Mouse (Mus musculus): ENCODE measurements around the gene Myo1d.

Myo1d gene

DNA sequence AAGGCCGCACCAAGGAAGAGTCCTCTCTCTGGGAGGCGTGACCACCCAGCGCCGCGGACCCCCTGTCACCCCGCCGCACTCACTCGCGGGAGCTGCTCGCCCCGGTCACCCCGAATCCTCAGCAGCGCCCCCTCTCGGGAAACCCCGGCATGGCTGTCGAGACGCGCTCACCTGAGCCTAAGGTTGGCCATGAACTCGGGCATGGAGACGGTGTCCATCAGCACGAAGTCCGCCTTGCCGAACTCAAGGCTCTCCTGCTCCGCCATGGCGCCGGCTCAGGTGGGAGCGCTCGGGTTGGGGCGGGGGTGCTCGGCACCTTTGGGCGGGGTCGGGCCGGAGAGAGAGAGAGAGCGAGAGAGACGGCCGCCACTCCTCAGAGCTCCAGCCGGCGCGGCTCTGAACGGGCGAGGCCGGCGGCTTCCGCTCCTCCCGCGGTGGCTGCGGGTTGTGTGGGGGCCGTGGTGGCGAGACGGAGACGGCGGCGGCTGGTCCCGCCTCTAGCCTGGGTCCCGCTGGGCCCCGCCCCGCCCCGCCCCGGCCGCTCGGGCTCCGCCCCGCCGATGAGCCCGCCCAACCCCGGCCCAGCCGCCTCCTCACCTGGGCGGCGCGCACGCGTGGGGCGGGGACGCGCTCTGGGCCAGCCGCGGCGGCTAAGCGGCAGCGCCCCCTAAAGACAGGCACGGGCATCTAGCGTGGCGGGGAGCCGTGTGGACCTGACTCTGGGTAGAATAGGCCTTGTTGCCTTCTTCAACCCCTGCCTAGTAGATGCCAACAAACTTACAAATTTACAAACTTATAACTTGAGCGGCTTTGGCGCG is at the start of gene Myo1d:
Gene Myo1d, minus strand, starts transcription at position 499 of the 818 bp plus-strand sequence.
- peak; percentile 82 to 85 for DNase-seq (ENCODE audit: low spot score in 2 of 2)

DNA sequence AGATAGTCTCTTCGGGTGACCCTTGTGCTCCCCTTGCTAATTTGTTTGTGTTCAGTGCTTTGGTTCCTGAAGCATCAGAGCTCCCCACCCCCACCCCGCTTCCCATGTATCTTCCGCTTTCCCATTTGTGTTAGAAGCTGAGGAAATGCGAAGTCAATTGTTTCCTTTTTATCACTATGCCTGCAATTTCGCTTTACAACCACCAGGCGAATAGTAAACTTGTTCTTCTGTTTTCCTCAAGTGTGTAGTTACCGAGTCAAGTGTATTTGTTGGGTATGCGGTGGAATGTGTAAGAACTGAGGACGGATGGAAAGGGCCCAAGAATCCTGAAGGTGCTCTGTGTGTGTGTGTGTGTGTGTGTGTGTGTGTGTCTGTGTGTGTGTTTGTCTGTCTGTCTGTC is 42.0 kb upstream of the Myo1d start:
- DNase-seq (ENCODE audit: low spot score in 2 of 2), result no peak

DNA sequence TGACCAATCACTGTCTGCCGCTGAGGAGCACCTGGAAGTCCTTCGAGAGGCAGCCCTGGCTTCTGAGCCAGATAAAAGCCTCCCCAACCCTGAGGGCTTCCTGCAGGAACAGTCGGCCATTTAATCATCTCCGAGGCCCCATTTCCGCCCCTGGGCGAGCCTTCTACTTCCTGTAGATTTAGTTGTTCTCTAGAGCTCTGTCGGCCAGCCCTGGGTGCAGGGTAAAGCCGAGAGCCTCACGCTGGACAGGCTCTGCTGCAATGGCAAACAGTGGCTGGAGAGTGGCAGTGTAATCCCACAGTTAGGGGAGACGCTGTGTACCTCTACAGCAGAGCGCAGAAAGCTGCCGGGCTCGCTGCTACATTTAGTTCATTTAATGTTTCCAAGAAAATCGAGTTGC is 41.5 kb upstream of the Myo1d start:
- DNase-seq (ENCODE audit: low spot score in 2 of 2), result peak; percentile 40 to 46

DNA sequence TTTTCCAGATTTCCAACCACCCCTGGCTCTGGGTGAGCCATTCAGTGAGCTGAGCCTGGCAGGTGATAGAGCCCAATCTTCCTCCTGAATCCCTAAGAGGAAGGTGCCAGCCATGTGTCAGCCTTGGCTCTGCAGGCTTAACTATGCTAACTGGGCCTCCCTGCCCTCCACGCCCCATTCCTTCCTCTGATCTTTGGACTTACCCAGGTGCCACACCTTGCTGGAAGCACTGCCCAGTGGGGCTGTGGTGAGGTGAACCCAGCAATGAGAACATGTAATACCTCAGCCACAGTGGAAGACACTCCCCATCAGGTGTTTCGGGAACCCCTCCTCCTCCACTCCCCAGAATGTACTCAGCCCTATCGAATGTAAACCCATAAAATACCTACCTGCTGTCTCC is 40.3 kb upstream of the Myo1d start:
- no peak for DNase-seq (ENCODE audit: low spot score in 2 of 2)

DNA sequence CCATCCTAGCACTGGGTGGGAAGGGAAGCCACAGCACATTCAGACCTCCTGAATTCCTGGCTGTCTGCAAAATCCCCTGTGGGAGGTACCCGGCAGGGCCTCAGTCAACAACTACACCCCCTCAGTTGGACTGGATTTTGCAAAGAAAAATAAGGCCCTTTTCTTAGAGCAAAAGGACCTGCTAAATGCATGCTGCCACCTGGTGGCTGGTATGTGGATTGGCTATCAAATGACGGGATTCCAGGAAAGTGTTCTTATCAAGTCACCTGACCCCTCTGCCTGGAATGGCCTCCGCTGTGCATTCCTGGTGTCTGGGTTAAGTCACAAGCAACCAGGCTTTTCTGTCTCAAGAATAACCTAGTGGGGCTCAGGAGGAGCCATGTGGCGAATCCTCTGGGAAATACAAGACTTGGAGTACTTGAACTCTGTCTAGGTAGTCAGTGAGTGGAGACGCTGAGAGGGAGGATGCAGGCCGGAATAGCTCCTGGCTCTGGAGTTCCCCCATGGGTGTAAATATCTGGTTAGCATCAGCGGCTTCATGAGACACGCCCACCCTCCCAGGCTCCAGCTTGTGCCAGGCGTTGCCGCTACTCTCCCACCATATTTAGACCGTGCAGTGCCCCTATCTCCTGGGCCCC is 38.4 kb upstream of the Myo1d start:
- DNase-seq (ENCODE audit: low spot score in 2 of 2), result peak; percentile 61 to 71

DNA sequence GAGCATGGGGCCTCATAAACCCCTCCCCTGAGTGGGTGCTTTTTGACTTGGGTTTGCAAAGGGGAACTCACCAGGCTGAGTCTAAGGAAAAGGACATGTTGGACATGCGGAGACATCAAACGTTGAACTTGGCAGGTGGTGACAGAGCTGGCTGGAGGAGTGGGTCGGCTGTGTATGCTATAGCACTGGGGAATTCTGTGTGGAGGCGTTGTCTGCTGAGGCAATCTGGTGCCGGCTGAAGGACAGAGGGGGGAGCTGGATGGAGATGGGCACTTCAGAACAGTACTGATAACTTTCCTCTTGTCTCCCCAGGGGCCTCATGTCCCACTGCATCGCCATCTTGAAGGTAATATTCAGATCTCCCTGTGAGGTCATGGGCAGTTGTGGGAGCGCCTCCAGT is 35.5 kb upstream of the Myo1d start:
- DNase-seq (ENCODE audit: low spot score in 2 of 2), result no peak

DNA sequence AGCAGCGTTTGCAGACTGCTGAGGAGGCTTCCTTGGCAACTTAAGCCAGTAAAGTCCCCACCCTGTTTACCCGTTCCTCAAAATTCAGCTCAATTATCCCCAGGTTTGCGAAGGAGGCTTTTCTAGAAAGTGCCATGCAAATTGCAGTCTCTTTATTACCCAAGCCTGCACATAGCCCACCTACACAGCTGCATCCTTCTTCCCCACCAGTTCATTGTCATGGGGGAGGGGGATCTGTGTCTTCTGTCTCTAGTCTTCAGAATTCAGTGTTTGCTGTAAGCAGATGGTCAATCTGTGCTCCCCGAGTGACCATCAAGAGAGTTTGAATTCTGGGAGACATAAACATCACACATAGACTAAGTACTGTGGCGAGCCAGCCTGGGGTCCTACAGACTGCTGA is 31.3 kb upstream of the Myo1d start:
- no peak for DNase-seq (ENCODE audit: low spot score in 2 of 2)

DNA sequence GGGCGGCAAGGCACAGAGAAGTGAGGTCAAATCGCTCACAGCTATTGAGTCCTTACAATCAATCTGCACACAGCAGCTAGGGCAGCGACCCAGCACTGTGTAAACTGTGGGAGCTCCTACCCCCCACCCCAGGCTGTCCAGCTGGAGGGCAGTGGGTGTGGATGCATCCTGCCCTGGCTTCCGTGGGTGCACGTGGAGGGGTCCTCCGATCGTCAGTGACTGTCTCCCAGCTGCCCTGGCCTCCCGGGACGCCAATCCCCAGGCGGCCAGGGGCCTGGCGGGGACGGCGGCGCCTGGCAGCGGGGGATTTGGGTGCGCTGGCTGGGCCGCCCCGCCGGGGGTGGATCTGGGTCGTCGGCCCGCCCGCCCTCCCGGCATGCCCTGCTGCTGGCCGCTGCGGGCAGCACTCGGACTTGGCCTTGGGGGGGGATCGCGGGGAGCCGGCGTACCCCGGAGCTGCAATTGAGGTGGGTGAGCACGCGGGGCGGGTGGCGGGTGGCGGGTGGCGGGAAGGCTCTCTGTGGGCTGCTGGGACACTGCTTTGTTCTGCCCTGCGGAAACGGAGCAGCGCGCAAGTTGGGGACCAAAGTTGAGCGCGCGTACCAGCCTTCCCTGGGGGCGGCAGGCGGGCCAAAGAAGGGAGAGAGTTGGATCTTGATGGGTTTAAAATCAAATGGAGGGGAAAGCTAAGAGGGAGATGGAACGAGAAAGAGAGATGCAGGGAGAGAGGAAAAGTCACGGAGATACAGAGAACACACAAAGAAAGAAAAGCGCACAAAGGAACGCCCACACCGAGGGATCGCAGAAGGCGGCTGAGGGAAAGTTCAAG is 30.4 kb upstream of the Myo1d start, which contains the start of gene Tmem98:
Gene Tmem98, plus strand, starts transcription at position 183 of the 829 bp plus-strand sequence.
- peak in 1 of 2 experiments; percentile 12 for DNase-seq (ENCODE audit: low spot score in 2 of 2)

DNA sequence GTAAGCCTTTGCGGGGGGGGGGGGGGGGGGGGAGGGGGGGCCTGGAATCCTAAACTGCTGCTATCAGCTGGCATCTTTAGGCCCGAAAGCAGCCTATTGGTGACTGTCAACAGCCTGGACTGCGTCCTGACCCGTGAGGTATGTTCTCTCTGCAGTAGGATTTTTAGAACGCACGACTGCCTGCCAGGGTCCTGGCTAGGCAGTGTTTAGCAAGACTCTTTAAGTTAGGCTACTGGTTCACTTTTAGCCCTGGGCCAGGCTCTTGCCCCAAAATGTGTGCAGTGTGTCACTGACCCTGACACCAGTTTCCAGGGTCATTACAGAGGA is 29.8 kb upstream of the Myo1d start:
- no peak for DNase-seq (ENCODE audit: low spot score in 2 of 2)

DNA sequence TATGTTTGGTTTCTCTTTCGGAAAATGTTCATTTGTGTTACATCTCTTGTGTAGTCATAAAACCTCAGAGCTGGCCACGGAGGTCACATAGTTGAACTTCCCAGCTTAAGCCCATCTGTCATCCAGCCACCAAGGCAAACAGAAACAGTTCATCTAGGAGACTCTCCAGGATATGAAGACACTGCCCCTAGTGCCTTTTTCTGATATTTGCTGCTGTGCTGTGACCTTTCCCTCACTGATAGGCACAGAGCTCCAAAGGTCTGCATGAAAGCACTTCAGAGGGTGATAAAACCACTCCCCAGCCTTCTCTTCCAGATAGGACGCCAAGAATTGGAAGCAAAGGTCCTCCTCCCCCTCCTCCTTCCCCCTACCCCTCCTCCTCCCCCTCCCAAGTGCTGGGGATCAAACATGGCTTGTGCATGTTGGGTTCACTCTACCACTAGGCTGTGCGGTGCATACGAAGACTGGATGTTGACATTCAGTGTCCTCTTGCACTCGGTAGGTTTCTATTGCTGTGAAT is 28.8 kb upstream of the Myo1d start:
- no peak for DNase-seq (ENCODE audit: low spot score in 2 of 2)

DNA sequence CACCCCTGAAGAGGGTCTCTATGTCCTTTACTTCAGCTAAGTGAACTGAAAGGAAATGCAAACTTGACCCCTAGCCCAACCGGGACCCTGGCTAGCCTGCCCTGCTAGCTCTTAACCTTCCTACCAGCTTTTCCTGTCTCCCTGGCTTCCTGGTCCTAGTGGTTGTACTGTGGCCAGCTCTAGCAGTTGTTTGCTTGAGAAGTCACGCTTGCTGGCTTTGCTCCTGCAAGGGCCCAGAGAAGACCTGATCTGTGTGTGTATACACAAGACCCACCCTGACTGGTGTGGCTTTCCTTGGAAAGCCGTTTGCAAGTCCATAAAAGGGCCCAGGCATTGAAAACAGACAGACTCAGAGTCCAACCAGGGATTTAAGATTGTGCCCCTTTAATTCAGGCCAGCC is 22.9 kb upstream of the Myo1d start:
- no peak for DNase-seq (ENCODE audit: low spot score in 2 of 2)

DNA sequence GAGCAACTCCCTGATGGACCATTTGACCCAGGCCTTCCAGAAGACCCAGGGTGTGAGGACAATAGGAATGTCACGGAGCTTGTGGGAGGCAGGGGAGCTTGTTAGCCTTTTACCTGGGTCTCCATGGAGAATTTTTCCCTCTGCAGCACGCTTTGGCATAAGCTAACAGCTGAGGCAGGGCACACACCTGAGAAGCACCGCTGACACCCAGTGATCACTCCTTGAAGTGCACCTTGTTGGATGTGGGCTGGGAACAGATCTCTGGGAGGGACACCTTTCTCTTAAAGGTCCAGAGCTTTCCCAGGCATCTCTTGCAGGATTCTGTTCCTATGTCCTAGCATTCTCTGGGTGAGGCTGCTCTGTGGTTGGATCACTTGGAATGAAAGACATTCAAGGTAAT is 20.2 kb upstream of the Myo1d start:
- DNase-seq (ENCODE audit: low spot score in 2 of 2), result no peak

DNA sequence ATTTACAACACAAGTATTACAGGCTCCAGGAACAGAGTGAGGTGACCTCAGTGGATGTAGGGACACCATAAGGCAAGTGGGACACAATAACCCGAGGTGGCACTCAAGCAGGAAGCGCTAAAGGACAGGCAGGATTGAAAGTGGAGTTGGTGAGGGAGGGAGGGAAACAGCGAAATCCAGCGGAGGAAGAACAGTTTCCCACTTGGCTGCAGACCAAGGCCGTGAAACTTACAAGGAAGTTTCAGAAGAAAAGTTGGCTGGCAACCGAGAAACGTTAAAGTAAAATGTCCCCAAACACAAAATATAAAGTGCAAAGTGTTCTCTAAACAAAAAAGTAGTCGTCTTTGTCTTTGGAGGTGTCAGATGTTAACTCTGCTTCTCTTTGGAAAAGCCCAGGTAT is 15.6 kb upstream of the Myo1d start:
- no peak for DNase-seq (ENCODE audit: low spot score in 2 of 2)

DNA sequence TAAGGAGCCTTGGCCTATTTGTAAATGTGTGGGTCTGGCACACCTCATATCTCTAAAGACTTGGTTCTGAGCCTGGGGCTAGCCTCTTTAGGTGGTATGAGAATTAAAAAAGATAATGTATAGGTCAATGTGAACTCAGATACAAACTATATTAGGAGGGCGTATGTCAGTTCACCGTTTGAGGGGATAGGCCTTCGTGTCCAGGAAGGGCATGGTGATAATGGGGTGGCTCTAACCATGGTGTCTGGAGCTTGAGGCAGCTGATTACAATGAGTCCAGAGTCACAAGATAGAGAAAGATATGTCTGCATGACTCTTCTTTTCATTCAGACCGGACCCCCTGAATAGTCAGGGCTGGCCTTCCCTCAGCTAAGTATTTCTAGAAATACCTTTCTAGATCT is 14.5 kb upstream of the Myo1d start:
- no peak for DNase-seq (ENCODE audit: low spot score in 2 of 2)

DNA sequence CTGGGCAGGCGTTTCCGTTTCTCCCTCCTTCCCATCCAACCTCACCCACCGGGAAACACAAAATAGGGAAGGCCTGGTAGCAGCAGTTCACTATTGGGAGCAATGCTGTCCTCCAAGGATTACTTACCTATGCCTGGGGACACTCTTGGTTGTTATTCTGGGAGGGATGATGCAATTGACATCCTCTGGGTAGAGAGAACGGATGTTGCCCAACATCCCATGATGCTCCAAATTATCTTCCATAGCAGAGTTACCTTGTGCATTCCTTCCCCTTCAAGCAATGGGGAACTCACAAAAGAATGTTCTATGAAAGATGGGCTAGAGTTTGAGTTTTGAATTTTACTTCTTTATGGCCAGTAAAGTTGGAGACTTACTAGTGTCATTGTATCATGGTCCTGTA is 13.6 kb upstream of the Myo1d start:
- no peak for DNase-seq (ENCODE audit: low spot score in 2 of 2)

DNA sequence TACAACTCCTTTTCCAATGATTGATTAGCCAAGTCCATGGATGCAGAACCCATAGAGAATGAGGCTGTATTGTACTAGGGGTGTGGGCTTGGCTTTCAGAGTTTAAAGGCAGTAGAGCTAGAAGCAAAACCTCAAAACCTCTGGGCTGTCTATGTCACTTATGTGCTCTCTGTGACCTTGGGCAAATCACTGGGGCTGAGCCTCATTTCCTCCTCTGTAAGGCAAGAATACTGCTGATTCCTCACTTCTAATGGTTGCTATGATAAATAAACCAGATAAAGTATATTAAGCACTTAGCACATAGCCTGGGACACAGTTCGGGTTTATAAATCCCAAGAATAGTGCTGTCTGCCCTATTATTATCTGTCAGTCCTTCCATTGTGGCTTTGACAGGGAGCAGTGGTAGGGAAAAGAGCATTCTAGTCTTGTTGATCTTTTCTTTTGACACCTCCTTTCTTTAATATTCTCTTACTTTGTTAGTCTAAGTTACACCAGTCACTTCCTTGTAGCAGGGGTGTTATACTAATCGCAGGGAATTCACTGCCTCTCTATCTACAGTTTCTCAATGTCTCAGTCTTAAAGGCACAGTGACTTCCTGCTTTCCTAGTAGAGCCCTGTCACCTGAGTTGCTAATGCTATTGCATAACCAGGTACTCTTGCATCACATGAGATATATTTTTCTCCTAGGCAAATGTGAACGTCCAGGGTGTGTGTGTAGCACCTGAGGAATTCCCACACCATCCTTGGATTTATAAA is 12.0 kb upstream of the Myo1d start:
- no peak for DNase-seq (ENCODE audit: low spot score in 2 of 2)

DNA sequence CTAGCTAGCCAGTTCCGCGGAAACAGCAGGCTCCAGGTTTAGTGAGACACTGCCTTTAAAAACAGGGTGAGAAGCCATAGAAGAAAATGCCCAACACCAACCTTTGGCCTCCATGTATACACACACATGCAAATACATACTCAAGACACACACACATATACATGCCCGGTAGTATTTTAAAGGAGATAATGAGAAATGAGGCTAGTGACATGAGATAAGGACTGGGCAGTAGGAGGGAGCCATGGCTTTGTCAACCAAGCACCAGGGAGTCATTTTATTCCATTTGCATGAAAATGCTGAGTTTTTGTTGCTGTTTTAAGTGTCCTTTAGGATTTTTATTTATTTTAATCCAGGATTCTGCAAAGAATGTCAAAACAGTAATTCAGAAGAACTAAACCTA is 10.6 kb upstream of the Myo1d start:
- DNase-seq (ENCODE audit: low spot score in 2 of 2), result no peak

DNA sequence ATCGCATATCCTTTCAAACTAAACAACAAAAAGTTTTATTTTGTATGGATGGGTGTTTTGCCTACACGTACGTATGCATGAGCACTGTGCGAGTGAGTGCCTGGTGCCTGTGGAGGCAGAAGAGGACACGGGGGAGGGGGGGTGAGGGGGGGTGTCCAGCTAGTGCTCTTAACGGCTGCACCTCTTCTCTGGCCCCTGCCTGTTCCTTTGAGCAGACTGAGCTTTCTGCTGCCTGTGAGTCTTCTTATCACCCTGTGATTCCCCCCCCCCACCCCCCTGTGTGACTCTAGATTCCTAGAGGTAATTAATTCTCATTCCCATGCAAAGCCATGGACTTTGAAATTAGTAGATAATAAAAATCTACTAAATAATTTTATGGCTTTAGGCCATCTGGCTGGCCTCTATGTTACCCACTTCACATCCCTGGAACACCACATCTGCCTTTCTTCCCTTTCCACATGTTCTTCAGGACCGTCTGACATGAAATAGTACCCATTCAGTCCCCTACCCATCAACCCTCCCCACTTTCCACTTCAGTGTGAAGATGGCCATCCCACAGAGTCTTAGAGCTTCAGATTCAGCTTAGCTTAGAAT is 9.9 kb upstream of the Myo1d start:
- no peak for DNase-seq (ENCODE audit: low spot score in 2 of 2)

DNA sequence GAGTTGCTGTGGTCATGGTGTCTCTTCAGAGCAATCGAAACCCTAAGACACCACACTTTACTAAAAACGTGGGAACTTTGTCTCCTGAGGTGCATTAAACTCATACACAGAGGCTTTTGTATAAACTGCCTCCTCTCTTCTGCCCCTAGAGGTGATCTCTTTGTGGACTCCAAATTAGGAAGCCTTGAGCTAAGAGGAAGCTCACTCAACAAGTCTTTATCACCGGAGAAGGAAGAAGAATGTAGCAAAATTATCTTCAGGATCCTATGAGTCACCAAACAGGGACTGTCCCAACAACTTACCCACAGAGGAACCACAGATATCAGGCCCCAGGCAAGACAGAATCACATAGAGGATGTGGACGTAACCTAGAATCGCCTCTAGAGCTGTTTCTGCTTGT is 5.8 kb upstream of the Myo1d start:
- DNase-seq (ENCODE audit: low spot score in 2 of 2), result no peak

DNA sequence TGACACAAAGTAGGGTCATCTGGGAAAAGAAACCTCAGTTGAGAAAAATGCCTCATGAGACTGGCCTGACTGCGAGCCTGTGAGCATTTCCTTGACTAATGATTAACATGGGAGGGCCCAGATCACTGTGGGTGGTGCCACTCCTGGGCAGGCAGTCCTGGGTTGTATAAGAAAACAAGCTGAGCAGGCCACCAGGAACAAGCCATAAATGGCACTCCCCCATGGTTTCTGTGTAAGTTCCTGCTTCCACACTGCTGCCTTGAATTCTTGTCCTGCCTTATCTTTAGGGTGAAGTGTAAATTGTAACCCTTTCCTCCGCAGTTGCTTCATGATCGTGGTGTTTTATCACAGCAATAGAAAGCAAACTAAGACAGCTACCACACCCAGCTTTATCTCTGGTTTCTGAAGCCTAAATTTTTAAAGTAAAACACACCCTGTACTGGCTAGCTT is 4.5 kb upstream of the Myo1d start:
- DNase-seq (ENCODE audit: low spot score in 2 of 2), result no peak

DNA sequence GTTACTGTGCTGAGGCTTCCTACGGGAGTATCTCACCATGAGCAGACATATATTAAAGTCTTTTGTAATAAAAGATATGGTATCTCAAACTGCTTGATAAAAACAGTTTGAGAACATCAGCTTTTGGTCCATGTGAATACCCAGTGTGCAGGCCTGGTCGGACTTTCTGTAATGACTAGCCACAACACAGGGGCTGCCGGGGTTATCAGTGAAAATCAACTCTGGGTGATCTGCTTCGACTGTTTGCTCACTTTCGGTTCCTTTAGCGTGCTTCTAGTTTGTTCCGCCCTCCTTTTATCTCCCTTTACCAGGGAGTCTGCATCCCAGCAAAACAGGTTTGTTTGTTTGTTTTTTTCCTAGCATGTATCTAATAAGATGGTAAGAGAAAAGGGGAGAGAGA is 3.6 kb upstream of the Myo1d start:
- no peak for DNase-seq (ENCODE audit: low spot score in 2 of 2)

Measured in frontal cortex, postnatal 36 days (tissue).